Mouse (Mus musculus): ENCODE data around the gene Umad1. TPM values are rescaled to one million over a fixed set of nuclear protein-coding genes. Genes with fewer than 3 reads are reported as not detected.
A peak's percentile ranks its signal among the peaks of the same experiment; 100 is the strongest.

The Umad1 gene
- polyA plus RNA-seq, 1 experiment from 2014 or later, result 43.1 TPM

DNA sequence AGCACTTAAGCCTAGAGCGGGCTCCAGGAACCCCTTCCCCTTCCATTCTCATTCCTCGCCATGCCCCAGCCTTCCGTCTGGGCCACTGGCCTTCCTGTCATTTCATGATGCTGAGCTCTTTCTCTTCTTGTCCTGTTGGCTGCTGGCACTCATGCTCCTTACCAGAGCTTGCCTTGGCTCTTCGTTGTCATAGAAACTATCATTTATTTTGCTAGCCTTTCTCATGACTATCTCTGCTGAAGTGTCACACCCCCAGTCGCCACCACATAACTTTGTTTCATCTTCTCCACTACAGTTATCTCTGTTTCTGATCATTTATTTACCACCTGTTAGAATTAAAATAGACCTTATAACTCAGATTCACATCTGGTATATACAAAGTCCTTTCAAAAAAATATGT lies 117.3 kb downstream of the Umad1 start:
- peaks cover 10% of the 10 kb centered on the region for H3K36me3 ChIP-seq
- no peak overlapping the region for H3K4me3 ChIP-seq
- WGBS, result 91% methylated on average over 5 of the region's 5 CpGs
- H3K9ac ChIP-seq, result no peak overlapping the region
- no peak for ATAC-seq (ENCODE audit: low read depth)
- H3K9me3 ChIP-seq, result no peaks in the 10 kb centered on the region
- no peak overlapping the region for H3K4me2 ChIP-seq
- H3K4me1 ChIP-seq (replicated peaks), result no peaks in the 10 kb centered on the region
- no peaks in the 10 kb centered on the region for H3K27me3 ChIP-seq
- H3K27ac ChIP-seq (replicated peaks), result no peak overlapping the region

DNA sequence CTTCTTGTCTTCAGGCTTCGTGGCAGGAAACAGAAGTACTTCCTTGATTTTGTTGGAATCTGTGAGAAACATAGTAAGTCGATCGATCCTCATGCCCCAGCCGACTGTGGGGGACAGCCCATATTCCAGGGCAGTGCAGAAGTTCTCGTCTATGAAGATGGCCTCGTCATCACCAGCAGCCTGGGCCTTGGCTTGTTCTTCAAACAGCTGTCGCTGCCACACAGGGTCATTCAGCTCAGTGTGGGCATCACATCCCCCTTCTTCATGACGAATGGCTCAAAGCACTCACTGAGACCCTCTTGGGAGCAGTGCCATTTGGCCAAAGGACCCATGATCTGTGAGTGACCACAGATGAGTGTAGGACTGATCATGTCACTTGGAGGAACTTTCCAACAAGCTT lies 118.6 kb downstream of the Umad1 start:
- Histone ChIP-seq H3K27ac (replicated peaks) (no peak overlapping the region), H3K36me3 (peaks cover 10% of the 10 kb centered on the region), H3K9ac (no peak overlapping the region), H3K9me3 (no peaks in the 10 kb centered on the region), H3K4me2 (no peak overlapping the region), H3K27me3 (no peaks in the 10 kb centered on the region), H3K4me1 (replicated peaks) (no peaks in the 10 kb centered on the region), H3K4me3 (no peak overlapping the region)
- WGBS, result 88% methylated on average over 8 of the region's 8 CpGs
- no peak for ATAC-seq (ENCODE audit: low read depth)

DNA sequence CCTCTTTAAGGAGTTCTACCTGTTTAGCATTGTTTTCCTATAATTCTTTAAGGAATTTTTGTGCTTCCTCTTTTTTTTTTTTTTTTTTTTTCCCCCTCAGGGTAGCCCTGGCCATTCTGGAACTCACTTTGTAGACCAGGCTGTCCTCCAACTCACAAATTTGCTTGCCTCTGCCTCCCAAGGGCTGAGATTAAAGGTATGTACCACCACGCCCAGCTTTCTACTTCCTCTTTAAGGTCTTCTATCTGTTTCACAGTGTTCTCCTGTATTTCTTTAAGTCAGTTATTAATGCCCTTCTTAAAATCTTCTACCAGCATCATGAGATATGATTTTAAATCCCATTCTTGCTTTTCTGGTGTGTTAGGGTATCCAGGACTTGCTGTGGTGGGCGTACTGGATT lies 130.2 kb downstream of the Umad1 start:
- ATAC-seq (ENCODE audit: low read depth), result no peak
- Histone ChIP-seq H3K36me3 (no peaks in the 10 kb centered on the region), H3K9me3 (no peaks in the 10 kb centered on the region), H3K9ac (no peak overlapping the region), H3K4me2 (no peak overlapping the region), H3K27ac (replicated peaks) (no peak overlapping the region), H3K4me3 (no peak overlapping the region), H3K27me3 (no peaks in the 10 kb centered on the region), H3K4me1 (replicated peaks) (no peaks in the 10 kb centered on the region)
- 95% methylated on average over 2 of the region's 2 CpGs for WGBS

GRCm38 (mm10) chr6:8390296-8390695 lies 131.2 kb downstream of the Umad1 start:
- no peaks in the 10 kb centered on the region for H3K36me3 ChIP-seq
- H3K4me1 ChIP-seq (replicated peaks), result peaks cover 8% of the 10 kb centered on the region; the same call in 1 of the 2 replicates
- 95% methylated on average over 6 of the region's 6 CpGs for WGBS
- no peak overlapping the region for H3K4me2 ChIP-seq
- no peaks in the 10 kb centered on the region for H3K27me3 ChIP-seq
- no peak overlapping the region for H3K9ac ChIP-seq
- H3K27ac ChIP-seq (replicated peaks), result no peak overlapping the region
- H3K9me3 ChIP-seq, result no peaks in the 10 kb centered on the region
- no peak overlapping the region for H3K4me3 ChIP-seq
- no peak for ATAC-seq (ENCODE audit: low read depth)

- Histone ChIP-seq H3K9ac (no peak overlapping the region), H3K36me3 (no peaks in the 10 kb centered on the region), H3K27ac (replicated peaks) (no peak overlapping the region), H3K9me3 (no peaks in the 10 kb centered on the region), H3K4me3 (no peak overlapping the region), H3K4me2 (no peak overlapping the region), H3K27me3 (no peaks in the 10 kb centered on the region), H3K4me1 (replicated peaks) (peaks cover 8% of the 10 kb centered on the region; the same call in 1 of the 2 replicates)
- WGBS, result 74% methylated on average over 2 of the region's 2 CpGs
- no peak for ATAC-seq (ENCODE audit: low read depth)
Observed at GRCm38 (mm10) chr6:8390935-8391334, 131.8 kb downstream of the Umad1 start.

GRCm38 (mm10) chr6:8393029-8393428 lies 133.9 kb downstream of the Umad1 start:
- 86% methylated on average over 4 of the region's 4 CpGs for WGBS
- H3K4me2 ChIP-seq, result no peak overlapping the region

GRCm38 (mm10) chr6:8394044-8394443 lies 135.0 kb downstream of the Umad1 start:
- Histone ChIP-seq H3K27ac (replicated peaks) (no peak overlapping the region), H3K4me1 (replicated peaks) (peaks cover 11% of the 10 kb centered on the region; the same call in 1 of the 2 replicates), H3K4me3 (no peak overlapping the region), H3K36me3 (no peaks in the 10 kb centered on the region), H3K4me2 (no peak overlapping the region), H3K27me3 (no peaks in the 10 kb centered on the region), H3K9ac (no peak overlapping the region), H3K9me3 (no peaks in the 10 kb centered on the region)
- peak; percentile 57; the same call in 1 of the 2 replicates for ATAC-seq (ENCODE audit: low read depth)

More at GRCm38 (mm10) chr6:8393029-8393428, 133.9 kb downstream of the Umad1 start:
- no peaks in the 10 kb centered on the region for H3K36me3 ChIP-seq
- H3K27ac ChIP-seq (replicated peaks), result no peak overlapping the region
- ATAC-seq (ENCODE audit: low read depth), result no peak
- H3K4me1 ChIP-seq (replicated peaks), result peaks cover 11% of the 10 kb centered on the region; the same call in 1 of the 2 replicates
- H3K4me3 ChIP-seq, result no peak overlapping the region
- H3K9me3 ChIP-seq, result no peaks in the 10 kb centered on the region
- no peaks in the 10 kb centered on the region for H3K27me3 ChIP-seq
- H3K9ac ChIP-seq, result no peak overlapping the region

DNA sequence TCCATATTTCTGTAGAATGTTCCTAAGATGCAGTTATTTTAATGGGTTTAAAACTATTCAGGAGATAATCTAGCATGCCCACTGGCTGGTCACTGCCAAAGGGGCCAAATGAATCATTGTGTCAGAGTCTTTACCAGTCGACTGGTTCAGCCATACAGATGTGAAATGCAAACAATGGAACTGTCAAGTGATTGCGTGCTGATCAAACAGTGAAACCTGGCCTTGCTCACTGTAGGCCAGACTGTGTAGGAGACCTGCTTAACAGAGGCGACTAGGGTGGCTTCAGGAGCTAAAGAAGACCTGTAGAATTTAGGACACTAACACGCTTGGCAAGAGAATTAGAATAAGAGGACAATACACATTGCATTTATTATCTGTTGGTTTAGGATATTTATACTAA lies 136.0 kb downstream of the Umad1 start:
- Histone ChIP-seq H3K9ac (no peak overlapping the region), H3K9me3 (no peaks in the 10 kb centered on the region), H3K4me3 (no peak overlapping the region), H3K27ac (replicated peaks) (no peak overlapping the region), H3K36me3 (no peaks in the 10 kb centered on the region), H3K27me3 (no peaks in the 10 kb centered on the region), H3K4me2 (no peak overlapping the region), H3K4me1 (replicated peaks) (peaks cover 12% of the 10 kb centered on the region; the same call in 1 of the 2 replicates)
- ATAC-seq (ENCODE audit: low read depth), result 0 out of 2 replicates have a peak, but pooled peaks have one; percentile 37
- WGBS, result 26% methylated on average over 4 of the region's 4 CpGs

DNA sequence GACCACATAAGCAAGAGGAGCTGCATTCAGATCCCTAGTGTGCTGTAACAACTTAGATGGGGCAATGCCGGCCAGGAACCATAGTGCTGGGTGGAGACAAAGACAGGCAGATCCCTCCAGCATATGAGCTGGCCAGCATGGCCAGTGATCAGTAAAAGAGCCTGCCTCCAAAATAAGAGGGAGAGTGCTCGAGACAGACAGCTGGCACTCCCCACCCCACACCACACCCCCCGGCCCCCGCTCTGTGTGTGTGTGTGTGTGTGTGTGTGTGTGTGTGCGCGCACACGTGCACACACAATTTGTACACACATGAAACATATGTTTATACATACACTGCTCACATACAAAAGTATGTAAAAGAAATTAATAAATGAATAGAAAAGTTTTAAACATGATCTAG lies 138.2 kb downstream of the Umad1 start:
- Histone ChIP-seq H3K9ac (no peak overlapping the region), H3K27ac (replicated peaks) (no peak overlapping the region), H3K4me1 (replicated peaks) (peaks cover 14% of the 10 kb centered on the region; the same call in 1 of the 2 replicates), H3K4me3 (no peak overlapping the region), H3K9me3 (no peaks in the 10 kb centered on the region), H3K36me3 (no peaks in the 10 kb centered on the region), H3K4me2 (no peak overlapping the region), H3K27me3 (no peaks in the 10 kb centered on the region)
- no peak for ATAC-seq (ENCODE audit: low read depth)
- 75% methylated on average over 7 of the region's 7 CpGs for WGBS

DNA sequence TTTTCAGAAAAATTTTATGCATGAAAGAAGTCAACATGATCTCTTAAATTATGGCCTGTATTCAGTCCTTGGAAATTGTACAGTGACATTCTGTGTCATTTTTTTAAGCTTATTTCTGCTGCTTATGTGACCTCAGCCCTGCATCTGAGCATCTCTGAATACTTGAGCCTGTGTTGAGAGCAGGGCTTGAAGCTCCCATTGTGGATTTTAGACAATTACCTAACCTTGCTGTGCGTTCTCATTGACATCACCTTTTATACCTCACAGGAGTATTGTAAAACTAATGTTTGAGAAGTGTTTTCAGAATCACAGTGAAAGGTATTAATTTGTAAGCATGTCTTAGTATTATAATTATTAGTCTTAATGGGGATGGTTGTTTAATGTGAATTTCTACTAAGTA lies 140.6 kb downstream of the Umad1 start:
- Histone ChIP-seq H3K27ac (replicated peaks) (no peak overlapping the region), H3K9ac (no peak overlapping the region), H3K36me3 (no peaks in the 10 kb centered on the region), H3K9me3 (no peaks in the 10 kb centered on the region), H3K4me3 (no peak overlapping the region), H3K4me2 (no peak overlapping the region), H3K4me1 (replicated peaks) (peaks cover 11% of the 10 kb centered on the region; the same call in 1 of the 2 replicates), H3K27me3 (no peaks in the 10 kb centered on the region)
- ATAC-seq (ENCODE audit: low read depth), result no peak
- WGBS, result 65% methylated on average over 1 of the region's 1 CpGs

- no peaks in the 10 kb centered on the region for H3K36me3 ChIP-seq
- H3K27me3 ChIP-seq, result no peaks in the 10 kb centered on the region
- no peak overlapping the region for H3K4me2 ChIP-seq
- H3K27ac ChIP-seq (replicated peaks), result no peak overlapping the region
- H3K4me3 ChIP-seq, result no peak overlapping the region
- WGBS, result 90% methylated on average over 5 of the region's 5 CpGs
- H3K9ac ChIP-seq, result no peak overlapping the region
- no peak for ATAC-seq (ENCODE audit: low read depth)
- no peaks in the 10 kb centered on the region for H3K9me3 ChIP-seq
- H3K4me1 ChIP-seq (replicated peaks), result 0 out of 2 replicates have a peak, but pooled peaks cover 2% of the 10 kb centered on the region
Observed at GRCm38 (mm10) chr6:8403127-8403526, 144.0 kb downstream of the Umad1 start.

DNA sequence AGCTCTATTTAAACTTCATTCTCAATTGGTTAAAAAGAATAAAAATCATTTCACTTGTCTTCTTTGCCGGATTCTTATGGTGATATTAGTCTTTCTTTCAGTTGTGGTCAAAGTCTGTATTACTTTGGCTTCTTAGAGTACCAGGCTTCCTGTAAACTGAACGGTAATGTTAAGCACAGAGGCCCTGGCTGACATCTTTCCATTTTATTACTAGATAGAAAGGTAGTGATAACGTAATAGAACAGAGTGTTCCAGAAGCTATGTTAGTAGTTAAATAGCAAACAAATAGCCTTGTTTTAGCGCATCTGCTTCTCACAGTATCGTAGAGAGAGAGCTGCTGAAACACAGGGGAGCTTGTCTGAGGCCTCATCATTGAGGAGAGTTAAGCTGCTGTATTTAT lies 146.8 kb downstream of the Umad1 start:
- Histone ChIP-seq H3K4me2 (no peak overlapping the region), H3K4me1 (replicated peaks) (no peaks in the 10 kb centered on the region), H3K9ac (no peak overlapping the region), H3K4me3 (no peak overlapping the region), H3K9me3 (no peaks in the 10 kb centered on the region), H3K36me3 (no peaks in the 10 kb centered on the region), H3K27me3 (no peaks in the 10 kb centered on the region), H3K27ac (replicated peaks) (no peak overlapping the region)
- no peak for ATAC-seq (ENCODE audit: low read depth)
- 87% methylated on average over 5 of the region's 5 CpGs for WGBS

DNA sequence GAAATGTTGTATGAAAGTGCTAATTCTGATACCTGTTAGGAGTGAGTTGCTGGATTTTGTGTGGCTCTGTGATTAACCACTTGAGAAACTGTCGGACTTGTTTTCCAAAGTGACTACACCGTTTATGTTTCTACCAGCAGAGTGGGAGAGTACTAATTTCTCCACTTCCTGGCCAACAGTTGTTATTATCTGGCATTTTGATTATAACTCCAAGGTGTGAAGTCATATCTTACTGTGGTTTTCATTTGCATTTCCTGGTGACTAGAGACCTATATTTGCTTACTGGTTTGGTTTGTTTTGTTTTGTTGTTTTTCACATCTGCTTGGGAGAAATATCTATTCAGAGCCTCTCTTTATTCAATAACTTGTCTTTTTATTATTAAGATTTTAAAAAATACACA lies 149.2 kb downstream of the Umad1 start:
- no peak overlapping the region for H3K27ac ChIP-seq (replicated peaks)
- H3K27me3 ChIP-seq, result no peaks in the 10 kb centered on the region
- no peak for ATAC-seq (ENCODE audit: low read depth)
- H3K4me3 ChIP-seq, result no peak overlapping the region
- H3K4me2 ChIP-seq, result no peak overlapping the region
- H3K36me3 ChIP-seq, result no peaks in the 10 kb centered on the region
- no peak overlapping the region for H3K9ac ChIP-seq
- peaks cover 7% of the 10 kb centered on the region for H3K4me1 ChIP-seq (replicated peaks)
- WGBS, result 97% methylated on average over 2 of the region's 2 CpGs
- H3K9me3 ChIP-seq, result no peaks in the 10 kb centered on the region

Measured in neural tube, embryonic 13.5 days (tissue).